Mouse (Mus musculus) hindbrain, embryonic 11.5 days (tissue): ENCODE results near the gene Nckap5l. TPM values are rescaled to one million over a fixed set of nuclear protein-coding genes. Genes with fewer than 3 reads are reported as not detected.

ENCODE experiments used
- ATAC-seq: fragments of 200-750 bp; cut with Nextera tagmentation; 2 replicates; pipeline ENCODE4 v1.8.0; 2017; ENCODE audit warnings: mild to moderate bottlenecking, moderate TSS enrichment, moderate library complexity; ENCODE audit not compliant: low FRiP score
- DNase-seq: peaks from one replicate; pipeline ENCODE4 v3.0.0-alpha.2; 2015; ENCODE audit warnings: low spot score
- H3K27ac ChIP-seq: fragments of 300-500 bp; sonication (generic); 2 replicates; pipeline ENCODE4 v1.5.1; 2014; ENCODE audit warnings: mild to moderate bottlenecking, low read depth, low read length
- H3K27me3 ChIP-seq: fragments of 300-500 bp; sonication (generic); 2 replicates; pipeline ENCODE4 v1.6.1; 2014; ENCODE audit warnings: mild to moderate bottlenecking, low read length, moderate library complexity, mixed read lengths; ENCODE audit not compliant: control insufficient read depth, insufficient read depth
- H3K36me3 ChIP-seq: fragments of 300-500 bp; sonication (generic); 2 replicates; pipeline ENCODE4 v1.6.1; 2014; ENCODE audit warnings: mild to moderate bottlenecking, low read length, moderate library complexity, mixed read lengths; ENCODE audit not compliant: control insufficient read depth, insufficient read depth
- H3K4me1 ChIP-seq: fragments of 300-500 bp; sonication (generic); replicated peaks from 2 replicates; pipeline ENCODE4 v1.6.1; 2014; ENCODE audit warnings: low read length, mixed read lengths; ENCODE audit not compliant: control insufficient read depth, insufficient read depth
- H3K4me2 ChIP-seq: fragments of 300-500 bp; sonication (generic); replicated peaks from 2 replicates; pipeline ENCODE4 v1.6.1; 2014; ENCODE audit warnings: mild to moderate bottlenecking, low read depth, low read length
- H3K4me3 ChIP-seq: fragments of 300-500 bp; sonication (generic); 2 replicates; pipeline ENCODE4 v1.5.1; 2014; ENCODE audit warnings: low read depth, low read length
- H3K9ac ChIP-seq: fragments of 300-500 bp; sonication (generic); 2 replicates; pipeline ENCODE4 v1.6.1; 2014; ENCODE audit warnings: low read depth, low read length
- H3K9me3 ChIP-seq: fragments of 300-500 bp; sonication (generic); 2 replicates; pipeline ENCODE4 v1.6.1; 2016; ENCODE audit warnings: low read length; ENCODE audit not compliant: control insufficient read depth
- WGBS: fragments of 180-500 bp; shearing (Covaris S2); extraction: QIAGEN DNeasy Blood & Tissue Kit; methylation state at CpG from one replicate; pipeline ENCODE4 v1.1.7; 2014; 5-methylcytosine and 5-hydroxymethylcytosine counted together
- polyA plus RNA-seq: library from polyadenylated mRNA; unstranded; fragments of >200 nt; fragmentation: Nextera tagmentation; extraction: Ambion mirVana; gene quantifications from 2 replicates; pipeline ENCODE4 v1.2.1, GENCODE M21; 2014

The Nckap5l gene
- polyA plus RNA-seq, 1 experiment from 2014 or later = 9.3 TPM

DNA sequence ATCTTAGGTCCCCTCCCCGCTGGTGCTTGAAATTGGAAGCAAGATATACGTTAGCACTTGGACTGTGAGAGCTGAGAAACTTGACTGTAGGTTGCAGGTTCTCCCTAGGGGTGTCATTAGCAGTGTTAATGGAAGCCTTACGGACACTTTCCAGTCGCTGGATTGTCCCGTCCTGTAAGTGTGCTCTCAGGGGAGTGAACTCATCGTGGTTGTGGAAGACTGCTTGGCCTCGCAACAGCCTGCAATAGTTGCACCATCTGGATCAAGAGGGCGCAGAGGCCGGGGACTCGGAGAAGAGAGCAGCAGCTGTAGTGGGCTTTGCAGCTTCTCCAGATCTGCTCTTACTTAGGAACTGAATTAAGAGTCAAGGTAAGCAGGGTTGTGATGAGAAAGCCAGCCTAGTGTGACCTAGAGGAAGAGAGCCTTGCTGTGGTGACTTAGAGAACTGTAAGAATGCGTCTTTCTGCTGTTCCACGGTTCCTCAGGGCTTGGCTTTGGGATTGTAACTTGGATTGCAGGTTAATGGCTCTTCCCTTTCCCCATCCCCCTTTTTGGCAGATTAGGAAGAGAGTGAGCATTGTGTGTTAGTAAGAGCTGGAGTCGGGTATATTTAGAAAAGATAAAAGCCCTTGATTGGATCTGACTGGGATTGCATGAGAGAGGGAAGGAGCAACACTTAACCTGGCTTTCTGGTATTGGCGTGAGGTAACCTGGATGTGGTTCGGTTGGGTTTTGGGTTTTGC is 57.9 kb downstream of the Nckap5l start:
- no peaks in the 10 kb centered on the region for H3K36me3 ChIP-seq
- no peaks in the 10 kb centered on the region for H3K9me3 ChIP-seq
- no peaks in the 10 kb centered on the region for H3K4me1 ChIP-seq
- no peak overlapping the region for H3K9ac ChIP-seq
- no peak overlapping the region for H3K27ac ChIP-seq
- no peak overlapping the region for H3K4me3 ChIP-seq
- H3K4me2 ChIP-seq = no peak overlapping the region
- no peaks in the 10 kb centered on the region for H3K27me3 ChIP-seq
- WGBS = 74% methylated on average over 15 of the region's 15 CpGs
- DNase-seq (no peak), ATAC-seq (no peak)

DNA sequence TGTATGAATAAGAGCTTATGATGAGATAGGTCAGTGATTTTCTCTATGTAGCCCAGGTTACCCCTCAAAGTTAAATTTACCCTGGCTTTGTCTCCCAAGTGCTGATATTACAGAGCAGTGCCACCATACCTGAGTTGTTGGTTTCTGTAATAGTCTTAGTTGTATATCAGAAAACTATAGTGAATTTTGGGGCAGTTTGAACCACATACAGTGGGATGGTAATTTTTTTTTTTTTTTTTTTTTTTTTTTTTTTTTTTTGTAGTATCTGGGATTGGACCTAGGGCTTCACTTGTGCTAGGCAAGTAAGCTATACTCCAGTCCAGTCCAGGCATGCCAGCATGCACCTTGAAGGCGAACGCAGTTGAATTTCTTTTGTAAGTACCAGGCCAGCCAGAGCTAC is 59.9 kb downstream of the Nckap5l start:
- WGBS = 82% methylated on average over 2 of the region's 2 CpGs
- DNase-seq (no peak), ATAC-seq (no peak)
- H3K27me3 ChIP-seq = no peaks in the 10 kb centered on the region
- no peak overlapping the region for H3K4me2 ChIP-seq
- no peaks in the 10 kb centered on the region for H3K9me3 ChIP-seq
- no peak overlapping the region for H3K4me3 ChIP-seq
- no peak overlapping the region for H3K9ac ChIP-seq
- H3K36me3 ChIP-seq = no peaks in the 10 kb centered on the region
- H3K4me1 ChIP-seq = peaks cover 8% of the 10 kb centered on the region
- H3K27ac ChIP-seq = no peak overlapping the region

DNA sequence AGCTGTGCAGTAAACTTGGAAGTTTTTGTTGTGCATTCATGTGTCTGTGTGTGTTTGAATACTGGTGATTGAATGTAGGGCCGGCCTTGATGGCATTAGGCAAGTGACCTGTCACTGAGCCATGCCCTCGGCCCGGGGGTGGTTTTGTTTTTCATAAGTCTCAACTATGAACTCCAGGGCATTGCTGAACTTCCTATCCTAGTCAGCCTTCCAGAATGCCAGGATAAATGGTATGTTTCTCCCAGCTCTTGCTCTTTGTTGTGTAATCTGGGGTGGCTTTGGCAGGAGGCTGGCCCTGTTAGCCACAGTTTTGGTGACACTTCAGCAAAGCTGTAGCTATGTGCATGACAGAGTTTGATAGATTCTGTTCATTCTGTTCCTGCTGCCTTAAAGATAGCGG is 60.7 kb downstream of the Nckap5l start:
- WGBS = 75% methylated on average over 4 of the region's 4 CpGs
- H3K9me3 ChIP-seq = no peaks in the 10 kb centered on the region
- no peak overlapping the region for H3K4me3 ChIP-seq
- H3K9ac ChIP-seq = no peak overlapping the region
- ATAC-seq (no peak), DNase-seq (no peak)
- H3K27me3 ChIP-seq = no peaks in the 10 kb centered on the region
- H3K36me3 ChIP-seq = no peaks in the 10 kb centered on the region
- H3K4me1 ChIP-seq = peaks cover 8% of the 10 kb centered on the region
- H3K4me2 ChIP-seq = no peak overlapping the region
- H3K27ac ChIP-seq = no peak overlapping the region

DNA sequence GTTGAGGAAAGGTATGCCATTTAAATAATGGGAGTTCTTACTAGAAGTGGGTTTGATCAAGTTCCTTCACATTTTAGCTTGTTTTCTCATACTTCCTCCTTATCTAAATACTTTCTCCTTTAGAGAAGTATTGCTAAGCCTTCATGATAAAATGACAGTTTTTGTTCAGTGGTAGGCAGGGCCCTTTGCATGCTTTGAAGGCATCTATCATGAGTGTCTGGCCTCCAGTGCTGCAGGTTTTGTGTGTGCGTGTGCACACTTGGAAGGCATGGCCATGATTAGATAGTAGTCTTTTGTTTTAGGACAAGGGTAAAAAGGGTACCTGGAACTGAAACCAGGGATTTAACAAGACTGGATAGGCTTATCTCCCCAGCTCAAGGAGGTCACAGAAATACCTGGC is 61.1 kb downstream of the Nckap5l start:
- no peak overlapping the region for H3K4me3 ChIP-seq
- ATAC-seq = no peak
- DNase-seq = no peak
- no peak overlapping the region for H3K9ac ChIP-seq
- 89% methylated on average over 1 of the region's 1 CpGs for WGBS
- H3K36me3 ChIP-seq = no peaks in the 10 kb centered on the region
- H3K4me2 ChIP-seq = no peak overlapping the region
- peaks cover 8% of the 10 kb centered on the region for H3K4me1 ChIP-seq
- no peak overlapping the region for H3K27ac ChIP-seq
- H3K9me3 ChIP-seq = no peaks in the 10 kb centered on the region
- no peaks in the 10 kb centered on the region for H3K27me3 ChIP-seq

- no peaks in the 10 kb centered on the region for H3K9me3 ChIP-seq
- H3K27me3 ChIP-seq = no peaks in the 10 kb centered on the region
- H3K4me2 ChIP-seq = peak overlapping the region; percentile 95
- peaks cover 8% of the 10 kb centered on the region for H3K4me1 ChIP-seq
- H3K9ac ChIP-seq = peak overlapping the region; percentile 71
- WGBS = 13% methylated on average over 24 of the region's 24 CpGs
- H3K36me3 ChIP-seq = no peaks in the 10 kb centered on the region
- peak overlapping the region; percentile 76 for H3K27ac ChIP-seq
- DNase-seq (no peak), ATAC-seq (peak; percentile 0; the same call in 1 of the 2 replicates)
- peak overlapping the region; percentile 82 for H3K4me3 ChIP-seq
These were observed 63.9 kb downstream of the Nckap5l start for GRCm38 (mm10) chr15:99393386-99394252.

- peak within 1 kb of the TSS; percentile 82 for H3K4me3 ChIP-seq
- ATAC-seq (peak; percentile 100), DNase-seq (peak; percentile 98)
- peak within 1 kb of the TSS; percentile 95 for H3K4me2 ChIP-seq
- peak within 1 kb of the TSS; percentile 71 for H3K9ac ChIP-seq
- no peaks in the 10 kb centered on the region for H3K36me3 ChIP-seq
- no peaks in the 10 kb centered on the region for H3K9me3 ChIP-seq
- WGBS = under 1% methylated on average over 50 of the region's 51 CpGs
- H3K27ac ChIP-seq = peak within 1 kb of the TSS; percentile 76
- H3K27me3 ChIP-seq = no peaks in the 10 kb centered on the region
- peaks cover 8% of the 10 kb centered on the region for H3K4me1 ChIP-seq
These were observed 64.8 kb downstream of the Nckap5l start, which contains the start of gene Tmbim6 for GRCm38 (mm10) chr15:99392486-99393385. Gene Tmbim6, plus strand, starts transcription at chr15:99392882.

GRCm38 (mm10) chr15:99391975-99392374 is 65.6 kb downstream of the Nckap5l start:
- 88% methylated on average over 6 of the region's 6 CpGs for WGBS
- Histone ChIP-seq H3K4me3 (peak overlapping the region; percentile 82), H3K4me2 (peak overlapping the region; percentile 56), H3K4me1 (peaks cover 8% of the 10 kb centered on the region), H3K9me3 (no peaks in the 10 kb centered on the region), H3K27ac (0 out of 2 replicates have a peak overlapping the region, but pooled peaks have one; percentile 39), H3K36me3 (no peaks in the 10 kb centered on the region), H3K9ac (peak overlapping the region; percentile 34; the same call in 1 of the 2 replicates), H3K27me3 (no peaks in the 10 kb centered on the region)
- ATAC-seq = no peak
- DNase-seq = no peak
